Mouse (Mus musculus): Measurements from ENCODE around the gene Dlx3. TPM values are rescaled to one million over a fixed set of nuclear protein-coding genes. Genes with fewer than 3 reads are reported as not detected.

Gene Dlx3
- not detected for polyA plus RNA-seq (2015; fragmentation: Illumina TruSeq; extraction: RNeasy Lipid Tissue Mini Kit (QIAGEN cat#74804); ENCODE audit: insufficient read depth, low replicate concordance)

GRCm38 (mm10) chr11:95119990-95120632 lies at the start of gene Dlx3:
Gene Dlx3, plus strand, starts transcription at chr11:95120119.

GRCm38 (mm10) chr11:95076536-95077111 lies 43.3 kb upstream of the Dlx3 start, which contains the start of gene Itga3:
Gene Itga3, minus strand, starts transcription at chr11:95076801.

GRCm38 (mm10) chr11:95145851-95146403 lies 26.0 kb downstream of the Dlx3 start, which contains the start of gene Dlx4:
Gene Dlx4, minus strand, starts transcription at chr11:95146263.

Other genes starting within 250 kb of the Dlx3 start
- gene Col1a1, start 183.9 kb upstream of the Dlx3 start, polyA plus RNA-seq (2015; fragmentation: Illumina TruSeq; extraction: RNeasy Lipid Tissue Mini Kit (QIAGEN cat#74804); ENCODE audit: insufficient read depth, low replicate concordance), result 7.1 TPM
- not detected for gene Hils1, start 152.5 kb upstream of the Dlx3 start, polyA plus RNA-seq (2015; fragmentation: Illumina TruSeq; extraction: RNeasy Lipid Tissue Mini Kit (QIAGEN cat#74804); ENCODE audit: insufficient read depth, low replicate concordance)
- not detected for gene Sgca, start 143.8 kb upstream of the Dlx3 start, polyA plus RNA-seq (2015; fragmentation: Illumina TruSeq; extraction: RNeasy Lipid Tissue Mini Kit (QIAGEN cat#74804); ENCODE audit: insufficient read depth, low replicate concordance)
- gene Ppp1r9b, start 129.1 kb upstream of the Dlx3 start, polyA plus RNA-seq (2015; fragmentation: Illumina TruSeq; extraction: RNeasy Lipid Tissue Mini Kit (QIAGEN cat#74804); ENCODE audit: insufficient read depth, low replicate concordance), result 41.2 TPM
- gene Samd14, start 110.2 kb upstream of the Dlx3 start, polyA plus RNA-seq (2015; fragmentation: Illumina TruSeq; extraction: RNeasy Lipid Tissue Mini Kit (QIAGEN cat#74804); ENCODE audit: insufficient read depth, low replicate concordance), result 2.4 TPM
- 6.5 TPM for gene Pdk2, start 78.8 kb upstream of the Dlx3 start, polyA plus RNA-seq (2015; fragmentation: Illumina TruSeq; extraction: RNeasy Lipid Tissue Mini Kit (QIAGEN cat#74804); ENCODE audit: insufficient read depth, low replicate concordance)
- gene Itga3, start 43.3 kb upstream of the Dlx3 start, polyA plus RNA-seq (2015; fragmentation: Illumina TruSeq; extraction: RNeasy Lipid Tissue Mini Kit (QIAGEN cat#74804); ENCODE audit: insufficient read depth, low replicate concordance), result 2.8 TPM
- gene Dlx4, start 26.1 kb downstream of the Dlx3 start, polyA plus RNA-seq (2015; fragmentation: Illumina TruSeq; extraction: RNeasy Lipid Tissue Mini Kit (QIAGEN cat#74804); ENCODE audit: insufficient read depth, low replicate concordance), result not detected
- 0.32 TPM for gene Tac4, start 141.4 kb downstream of the Dlx3 start, polyA plus RNA-seq (2015; fragmentation: Illumina TruSeq; extraction: RNeasy Lipid Tissue Mini Kit (QIAGEN cat#74804); ENCODE audit: insufficient read depth, low replicate concordance)
- gene Kat7, start 190.1 kb downstream of the Dlx3 start, polyA plus RNA-seq (2015; fragmentation: Illumina TruSeq; extraction: RNeasy Lipid Tissue Mini Kit (QIAGEN cat#74804); ENCODE audit: insufficient read depth, low replicate concordance), result 75.9 TPM
- gene Fam117a, start 216.9 kb downstream of the Dlx3 start, polyA plus RNA-seq (2015; fragmentation: Illumina TruSeq; extraction: RNeasy Lipid Tissue Mini Kit (QIAGEN cat#74804); ENCODE audit: insufficient read depth, low replicate concordance), result 24.4 TPM

Measured in spleen, adult 10 weeks (tissue).